Mouse (Mus musculus) lung, postnatal 25 days (tissue): ENCODE data around the gene Arpc1b.

Experiments
- DNase-seq: peaks from one replicate; pipeline ENCODE4 v3.0.0; 2022; ENCODE audit warnings: low spot score

The Arpc1b gene

GRCm38 (mm10) chr5:145165184-145165583 lies 51.2 kb downstream of the Arpc1b start:
- no peak for DNase-seq

GRCm38 (mm10) chr5:145166536-145167305 lies 52.7 kb downstream of the Arpc1b start, which contains the start of the genes Ptcd1 and Cpsf4:
Gene Ptcd1 (minus strand): TSS chr5:145167108.
Gene Cpsf4 (plus strand): TSS chr5:145167213.
- peak; percentile 99 for DNase-seq

GRCm38 (mm10) chr5:145167306-145167661 lies 53.3 kb downstream of the Arpc1b start:
- no peak for DNase-seq

GRCm38 (mm10) chr5:145178461-145178980 lies 64.5 kb downstream of the Arpc1b start:
- peak; percentile 14 for DNase-seq
